Mouse (Mus musculus): ENCODE measurements around the gene Ugt1a7c.
"Not testable (repeated sequence)": the region's sequence is repeated elsewhere in the genome, so short reads cannot be mapped to it uniquely, and the experiment has no call there.

The Ugt1a7c gene

DNA sequence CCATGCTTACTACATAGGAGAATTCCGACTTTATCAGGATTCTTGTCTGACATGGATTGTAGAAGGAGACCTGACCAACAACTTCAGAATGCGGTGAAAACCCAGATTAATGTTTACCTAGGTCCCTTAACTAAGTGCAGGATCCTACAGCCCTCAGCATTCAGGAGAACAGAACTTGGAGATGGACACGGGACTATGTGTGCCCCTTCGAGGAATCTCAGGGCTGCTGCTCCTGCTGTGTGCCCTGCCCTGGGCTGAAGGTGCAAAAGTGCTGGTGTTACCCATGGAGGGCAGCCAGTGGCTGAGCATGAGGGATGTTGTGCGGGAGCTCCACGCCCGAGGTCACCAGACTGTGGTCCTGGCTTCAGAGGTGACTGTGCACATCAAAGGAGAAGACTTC lies 105.6 kb downstream of the Ugt1a7c start, which contains the start of gene Ugt1a2:
TSS of gene Ugt1a2 (plus strand) at position 146 of the 400 bp plus-strand sequence.
- no peak for DNase-seq

DNA sequence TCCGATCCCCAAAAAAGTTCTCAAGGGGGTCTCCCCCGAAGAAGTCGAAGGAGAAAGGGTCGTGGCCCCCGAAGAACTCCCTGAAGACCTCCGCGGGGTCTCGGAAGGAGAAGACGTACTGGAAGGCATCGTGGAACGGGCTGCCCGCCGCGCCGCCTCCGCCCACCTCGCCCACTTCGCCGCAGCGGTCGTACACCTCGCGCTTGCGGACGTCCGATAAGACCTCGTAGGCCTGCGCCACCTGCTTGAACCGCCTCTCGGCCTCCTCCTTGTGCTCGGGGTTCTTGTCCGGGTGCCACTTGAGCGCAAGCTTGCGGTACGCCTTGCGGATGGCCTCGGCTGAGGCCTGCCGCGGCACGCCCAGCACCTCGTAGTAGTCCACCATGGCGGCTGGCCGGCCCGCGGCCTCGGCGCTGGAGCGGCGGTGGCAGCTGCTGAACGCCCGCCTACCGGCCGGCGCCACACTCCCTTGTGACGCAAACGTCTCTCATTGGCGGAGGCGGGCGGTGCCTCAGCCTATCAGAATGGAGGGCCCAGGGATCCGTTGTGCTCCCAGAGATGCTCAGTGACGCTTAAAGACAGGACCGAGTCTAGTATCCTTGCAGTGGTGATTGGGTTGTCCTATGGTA lies 110.5 kb downstream of the Ugt1a7c start, which contains the start of gene Dnajb3:
TSS of gene Dnajb3 (minus strand) at position 489 of the 629 bp plus-strand sequence.
- DNase-seq = peak; percentile 80

DNA sequence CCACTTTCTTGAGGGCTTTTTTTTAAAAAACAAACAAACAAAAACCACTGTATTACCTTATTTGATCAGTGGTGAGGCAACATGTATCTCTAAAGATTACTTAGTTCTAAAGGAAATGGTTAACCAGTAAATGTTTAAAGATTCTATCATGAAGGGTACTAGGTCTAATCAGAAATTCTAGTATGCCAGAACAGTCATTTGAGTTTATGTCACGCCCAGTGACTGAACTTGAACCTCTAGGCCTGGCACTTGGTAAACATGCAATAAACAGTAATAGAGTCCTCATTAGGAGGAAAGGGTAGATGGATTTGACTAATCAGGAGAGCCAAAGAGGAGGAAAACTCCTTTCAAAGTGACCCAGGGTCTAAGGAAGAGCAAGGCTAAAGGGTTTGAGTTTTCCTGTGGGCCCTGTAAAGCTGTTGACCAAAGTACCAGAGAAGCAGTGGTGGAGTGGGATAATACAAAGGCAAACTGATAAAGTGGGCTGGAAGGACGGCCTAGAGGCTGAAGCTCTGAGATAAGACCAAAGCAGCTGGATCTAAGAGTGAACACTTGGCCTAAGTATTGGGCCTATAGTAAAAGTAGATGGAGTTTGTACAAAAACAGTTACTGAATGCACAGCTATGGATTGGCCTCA lies 112.1 kb downstream of the Ugt1a7c start:
- no peak for DNase-seq

DNA sequence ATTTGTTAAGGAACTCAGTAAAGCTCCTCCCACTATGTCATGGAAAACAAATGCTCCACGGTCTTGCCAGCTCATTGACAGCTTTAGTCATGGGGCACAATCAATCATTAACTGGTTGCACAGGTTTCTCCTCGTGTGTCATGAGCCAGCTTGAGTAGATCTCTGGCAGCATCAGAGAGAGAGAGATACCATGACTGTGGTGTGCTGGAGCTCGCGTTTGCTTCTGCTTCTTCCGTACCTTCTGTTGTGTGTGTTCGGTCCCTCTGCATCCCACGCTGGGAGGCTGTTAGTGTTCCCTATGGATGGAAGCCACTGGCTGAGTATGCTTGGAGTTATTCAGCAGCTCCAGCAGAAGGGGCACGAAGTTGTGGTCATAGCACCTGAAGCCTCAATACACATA lies 117.0 kb downstream of the Ugt1a7c start, which contains the start of gene Ugt1a1:
TSS of gene Ugt1a1 (plus strand) at position 148 of the 400 bp plus-strand sequence.
- no peak for DNase-seq

DNA sequence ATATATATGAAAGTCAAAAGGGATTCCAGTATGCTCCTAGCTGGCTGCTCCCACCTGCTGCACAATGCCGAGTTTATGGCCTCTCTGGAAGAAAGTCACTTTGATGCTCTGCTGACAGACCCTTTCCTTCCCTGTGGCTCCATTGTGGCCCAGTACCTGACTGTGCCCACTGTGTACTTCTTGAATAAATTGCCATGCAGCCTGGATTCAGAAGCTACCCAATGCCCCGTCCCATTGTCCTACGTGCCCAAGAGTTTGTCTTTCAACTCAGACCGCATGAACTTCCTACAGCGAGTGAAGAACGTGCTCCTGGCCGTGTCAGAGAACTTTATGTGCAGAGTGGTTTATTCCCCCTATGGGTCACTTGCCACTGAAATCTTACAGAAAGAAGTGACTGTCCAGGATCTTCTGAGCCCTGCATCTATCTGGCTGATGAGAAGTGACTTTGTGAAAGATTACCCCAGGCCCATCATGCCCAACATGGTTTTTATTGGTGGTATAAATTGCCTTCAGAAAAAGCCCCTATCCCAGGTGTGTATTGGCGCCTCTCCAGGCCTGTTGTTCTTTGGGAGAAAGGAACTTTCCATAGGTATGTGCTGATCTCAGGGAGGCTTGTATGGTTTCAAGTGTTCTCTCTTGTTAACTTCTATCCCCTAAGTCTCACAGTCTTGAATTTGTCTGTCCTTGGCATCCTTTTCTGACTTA lies 117.6 kb downstream of the Ugt1a7c start:
- DNase-seq = no peak

DNA sequence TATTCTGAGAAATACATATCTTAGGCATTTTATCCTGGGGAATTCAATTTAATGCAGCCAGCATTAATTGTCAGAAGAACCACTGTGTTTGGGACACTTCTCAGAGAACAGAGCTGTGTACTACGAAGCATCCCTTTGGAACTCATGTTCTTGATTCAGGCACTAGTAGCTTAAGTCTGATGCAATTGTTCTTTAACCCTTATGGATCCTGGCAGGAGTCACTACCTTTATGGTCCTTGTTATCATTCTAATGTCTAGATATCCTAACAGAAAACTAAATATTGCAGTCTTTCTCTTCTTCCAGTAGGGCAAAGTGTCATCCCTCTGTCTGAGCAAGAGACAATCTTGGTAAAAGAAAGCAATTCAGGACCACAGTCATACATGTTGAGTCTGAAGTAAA lies 118.2 kb downstream of the Ugt1a7c start:
- no peak for DNase-seq

DNA sequence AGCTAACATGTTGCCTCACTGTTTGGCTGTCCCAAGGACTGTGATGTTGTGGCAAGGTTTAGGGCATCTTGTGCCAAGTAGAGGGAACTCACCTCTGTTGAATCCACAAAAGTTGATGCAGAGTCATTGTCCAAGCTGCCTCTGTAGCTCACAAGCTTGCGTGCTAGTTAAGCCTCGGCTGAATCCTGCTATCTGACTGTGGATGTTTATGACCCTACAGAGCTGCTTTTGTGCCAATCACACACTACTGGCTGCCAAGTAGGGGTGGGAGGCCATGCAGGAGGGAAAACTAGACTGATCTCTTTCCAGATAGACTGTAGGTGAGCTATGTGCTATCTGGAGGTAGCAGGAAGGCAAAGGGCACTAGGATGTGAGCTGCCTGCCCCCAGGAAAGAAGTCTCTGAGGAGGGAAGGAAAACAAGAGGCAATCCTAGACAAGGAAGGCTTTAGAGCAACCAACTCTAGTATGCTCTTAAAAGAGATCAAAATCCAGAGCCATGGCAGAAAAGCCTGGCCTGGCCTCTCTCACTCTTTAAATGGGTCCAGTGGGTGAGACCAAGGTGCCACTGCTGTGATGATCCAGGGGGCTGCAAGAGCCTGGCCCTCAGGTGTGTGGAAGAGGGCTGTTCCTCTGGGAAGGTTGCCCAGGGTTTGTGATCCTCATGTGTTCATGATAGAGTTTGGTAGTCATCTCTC lies 119.1 kb downstream of the Ugt1a7c start:
- no peak for DNase-seq

DNA sequence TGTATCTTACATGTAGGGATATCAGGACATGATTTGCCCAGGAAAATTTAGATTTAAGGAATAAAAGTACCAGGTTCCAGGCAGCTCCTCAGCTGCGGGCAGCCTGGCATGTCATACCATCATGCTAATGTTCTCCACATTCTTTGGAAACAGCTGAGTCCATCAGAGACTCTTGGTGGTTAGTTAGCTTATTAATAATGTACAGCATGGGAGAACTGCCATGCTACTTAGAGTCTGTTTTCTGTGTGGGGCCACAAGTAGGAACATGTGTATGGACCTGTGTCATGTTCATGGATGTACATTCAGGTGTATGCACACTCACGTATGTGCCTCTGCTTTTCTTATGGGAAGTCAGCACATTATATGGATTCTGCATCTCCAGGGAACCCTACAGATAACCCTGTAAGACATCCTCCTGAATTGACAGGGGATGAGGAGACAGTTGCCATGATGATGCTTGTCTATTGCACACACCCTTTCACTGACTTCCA lies 119.6 kb downstream of the Ugt1a7c start:
- DNase-seq = no peak

DNA sequence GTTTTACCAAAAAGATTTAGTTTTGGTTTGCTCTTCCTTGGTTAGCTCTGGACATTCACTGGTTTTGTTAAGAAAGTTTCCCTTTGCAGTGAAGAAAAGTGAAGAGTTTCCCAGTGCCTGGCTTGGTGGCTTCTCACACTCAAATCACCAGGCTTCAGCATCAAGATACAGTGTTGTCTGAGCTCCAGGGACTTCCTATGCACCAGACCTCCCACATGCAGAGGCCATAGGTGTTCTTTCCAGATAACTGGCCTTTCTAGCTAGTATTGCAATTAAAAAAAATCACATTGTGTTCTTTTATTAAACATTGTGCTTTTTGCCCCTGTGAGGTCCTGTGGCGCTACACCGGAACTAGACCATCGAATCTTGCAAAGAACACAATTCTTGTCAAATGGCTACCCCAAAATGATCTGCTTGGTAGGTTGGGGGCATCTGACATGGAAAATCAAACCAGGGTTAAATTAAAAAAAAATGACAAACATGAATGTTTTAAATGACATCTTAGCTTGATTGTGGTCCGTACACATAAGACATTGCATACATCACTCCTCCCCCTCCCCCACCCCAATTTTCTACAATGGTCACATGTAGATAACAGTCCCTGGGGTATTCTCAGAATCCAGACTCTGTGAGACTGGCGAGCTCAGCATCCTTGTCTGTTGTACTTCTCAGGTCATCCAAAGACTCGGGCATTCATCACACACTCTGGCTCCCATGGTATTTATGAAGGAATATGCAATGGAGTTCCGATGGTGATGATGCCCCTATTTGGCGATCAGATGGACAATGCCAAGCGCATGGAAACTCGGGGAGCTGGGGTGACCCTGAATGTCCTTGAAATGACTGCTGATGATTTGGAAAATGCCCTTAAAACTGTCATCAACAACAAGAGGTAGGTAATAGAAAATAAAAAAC lies 120.9 kb downstream of the Ugt1a7c start:
- DNase-seq = no peak

DNA sequence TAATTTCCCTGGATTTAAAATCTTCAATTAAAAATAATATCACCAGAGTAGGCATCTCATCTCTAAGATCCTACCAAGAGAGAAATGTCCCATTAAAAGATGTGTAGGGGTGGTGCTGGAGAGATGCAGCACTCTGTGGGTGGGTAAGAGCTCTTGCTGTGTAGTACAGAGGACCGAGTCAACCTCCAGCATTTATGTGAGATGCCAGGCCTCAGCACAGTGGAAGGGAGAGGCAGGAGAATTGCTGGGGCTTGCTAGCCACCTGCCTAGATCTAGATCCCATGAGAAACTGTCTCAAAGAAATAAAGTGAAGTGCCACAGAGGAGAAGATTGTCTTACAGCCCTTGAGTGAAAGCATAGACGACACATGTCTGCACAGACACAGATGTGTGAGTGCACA lies 121.7 kb downstream of the Ugt1a7c start:
- no peak for DNase-seq

DNA sequence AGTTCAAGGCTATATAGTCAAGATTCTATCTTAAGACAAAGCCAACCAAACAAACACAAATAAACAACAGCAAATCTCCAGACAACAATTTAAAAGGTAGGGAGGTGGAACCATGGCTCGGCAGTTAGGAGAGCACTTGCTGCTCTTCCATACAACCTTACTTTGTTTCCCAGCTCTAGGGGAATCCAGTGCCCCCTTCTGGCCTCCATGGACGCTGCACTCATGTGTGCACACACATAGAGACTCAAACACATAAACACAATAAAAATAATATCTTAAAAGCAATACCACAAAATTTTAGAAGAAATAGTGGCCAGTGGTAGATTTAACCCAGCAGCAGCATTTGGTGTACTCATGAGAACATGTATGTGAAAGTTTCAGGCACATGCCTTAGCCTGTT lies 122.3 kb downstream of the Ugt1a7c start:
- no peak for DNase-seq

DNA sequence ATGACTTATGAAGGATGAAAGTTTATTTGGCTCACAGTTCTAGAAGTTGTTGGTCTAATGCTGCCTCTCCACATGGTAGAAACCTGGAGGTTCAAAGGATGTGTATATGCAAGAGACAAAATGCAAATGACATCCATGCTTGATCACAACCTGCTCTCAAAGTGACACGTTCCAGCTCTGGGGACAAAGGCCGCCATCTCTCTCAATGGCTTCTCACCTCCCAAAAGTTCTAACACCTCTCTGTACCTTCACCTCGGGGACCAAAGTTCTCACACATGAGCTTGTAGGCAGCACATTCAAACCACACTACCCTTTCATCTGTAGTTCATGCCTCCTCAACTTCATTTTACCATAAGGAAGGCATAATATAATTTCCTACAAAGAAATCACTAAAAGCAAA lies 122.7 kb downstream of the Ugt1a7c start:
- DNase-seq = no peak

DNA sequence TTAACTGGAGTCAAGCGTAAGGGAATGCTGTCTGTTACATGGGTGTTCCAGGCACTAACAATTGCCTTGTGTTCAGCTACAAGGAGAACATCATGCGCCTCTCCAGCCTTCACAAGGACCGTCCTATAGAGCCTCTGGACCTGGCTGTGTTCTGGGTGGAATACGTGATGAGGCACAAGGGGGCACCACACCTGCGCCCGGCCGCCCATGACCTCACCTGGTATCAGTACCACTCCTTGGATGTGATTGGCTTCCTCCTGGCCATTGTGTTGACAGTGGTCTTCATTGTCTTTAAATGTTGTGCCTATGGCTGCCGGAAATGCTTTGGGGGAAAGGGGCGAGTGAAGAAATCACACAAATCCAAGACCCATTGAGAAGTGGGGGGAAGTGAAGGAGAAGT lies 123.2 kb downstream of the Ugt1a7c start:
- DNase-seq = no peak

DNA sequence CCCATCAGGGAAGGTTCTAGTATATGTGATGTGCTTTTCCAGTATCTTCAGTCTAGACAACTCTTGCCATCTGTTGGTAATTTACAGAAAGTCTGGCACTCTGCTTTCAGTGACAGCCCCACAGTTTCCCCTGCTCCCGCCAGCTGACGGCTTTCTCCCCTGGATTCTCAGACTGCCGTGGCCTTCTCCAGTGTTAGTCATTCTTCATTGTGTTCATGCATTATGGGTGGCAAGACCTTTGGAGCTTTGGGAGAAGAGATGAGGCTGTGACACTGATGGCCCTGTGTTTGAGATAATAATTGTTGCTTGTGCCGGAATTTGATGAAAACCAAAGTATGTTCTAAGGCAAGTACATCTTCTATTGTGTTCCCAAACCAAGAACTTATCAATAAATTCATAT lies 123.7 kb downstream of the Ugt1a7c start:
- no peak for DNase-seq

DNA sequence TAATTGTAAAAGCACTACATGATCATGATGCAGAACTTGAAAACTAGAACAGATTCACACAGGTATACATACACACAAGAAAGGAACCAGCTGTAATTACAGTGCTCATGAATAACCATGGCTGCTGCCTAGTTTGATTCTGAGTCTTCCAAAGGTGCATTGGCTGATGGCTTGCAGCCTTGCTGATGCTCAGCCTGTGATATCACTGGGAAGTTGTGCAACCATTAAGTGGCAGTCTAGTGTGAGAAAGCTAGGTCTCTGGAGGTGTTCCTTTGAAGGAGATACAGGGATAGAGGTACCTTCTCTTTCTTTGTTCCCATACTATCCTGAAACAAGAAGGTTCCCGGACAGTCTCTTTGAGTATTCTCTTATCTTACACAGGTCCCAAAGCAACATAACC lies 124.2 kb downstream of the Ugt1a7c start:
- no peak for DNase-seq

DNA sequence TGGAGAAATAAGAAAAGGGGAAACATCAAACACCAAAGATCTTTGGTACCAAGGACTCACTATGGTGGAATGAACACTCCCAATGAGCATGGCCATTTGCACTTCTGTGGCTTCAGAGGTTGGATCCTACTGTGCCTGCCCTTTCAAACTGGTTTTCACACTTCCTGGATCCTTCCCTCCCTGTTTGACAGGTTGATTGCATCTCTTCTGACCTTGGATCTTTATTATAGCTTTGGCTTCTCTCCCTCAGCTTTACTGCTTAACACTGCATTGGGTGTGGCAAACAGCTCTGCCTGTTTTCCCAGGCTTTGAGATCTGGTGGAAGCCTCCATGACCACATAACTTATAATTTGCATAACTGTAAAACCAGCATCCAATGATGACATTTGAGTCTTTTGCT lies 125.5 kb downstream of the Ugt1a7c start:
- no peak for DNase-seq

DNA sequence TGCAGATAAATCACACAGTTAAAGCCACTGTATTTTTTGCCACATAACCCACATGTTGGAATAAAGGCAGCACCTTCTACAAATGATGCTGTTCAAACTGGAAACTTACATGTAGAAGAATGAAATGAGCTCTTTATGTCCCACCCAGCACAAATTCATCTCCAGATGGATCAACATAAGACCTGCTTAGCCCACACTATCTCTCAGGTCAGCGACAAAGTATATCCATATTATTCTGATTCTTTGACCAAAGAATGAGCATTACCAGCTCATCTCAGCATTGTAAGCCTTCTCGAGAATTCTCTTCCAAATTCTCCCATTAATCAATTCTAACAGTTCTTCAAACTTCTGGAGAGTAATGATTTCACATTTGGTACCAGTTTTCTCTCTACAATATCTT lies 127.4 kb downstream of the Ugt1a7c start:
- DNase-seq = no peak

DNA sequence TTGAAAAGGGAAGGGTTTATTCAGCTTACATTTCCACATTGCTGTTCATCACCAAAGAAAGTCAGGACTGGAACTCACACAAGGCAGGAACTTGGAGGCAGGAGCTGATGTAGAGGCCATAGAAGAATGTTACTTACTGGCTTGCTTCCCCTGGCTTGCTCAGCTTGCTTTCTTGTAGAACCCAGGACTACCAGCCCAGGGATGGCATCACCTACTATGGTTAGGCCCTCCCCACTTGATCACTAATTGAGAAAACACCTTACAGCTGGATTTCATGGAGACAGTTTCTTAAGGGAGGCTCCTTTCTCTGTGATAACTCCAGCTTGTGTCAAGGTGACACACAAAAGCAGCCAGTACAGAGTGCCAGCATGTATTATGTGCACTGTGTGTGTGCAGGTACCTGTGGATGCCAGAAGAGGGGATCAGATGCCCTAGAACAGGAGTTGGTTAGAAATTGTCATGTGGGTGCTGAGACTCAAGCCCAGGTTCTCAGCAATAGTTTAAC lies 128.2 kb downstream of the Ugt1a7c start:
- DNase-seq = not testable (repeated sequence)

DNA sequence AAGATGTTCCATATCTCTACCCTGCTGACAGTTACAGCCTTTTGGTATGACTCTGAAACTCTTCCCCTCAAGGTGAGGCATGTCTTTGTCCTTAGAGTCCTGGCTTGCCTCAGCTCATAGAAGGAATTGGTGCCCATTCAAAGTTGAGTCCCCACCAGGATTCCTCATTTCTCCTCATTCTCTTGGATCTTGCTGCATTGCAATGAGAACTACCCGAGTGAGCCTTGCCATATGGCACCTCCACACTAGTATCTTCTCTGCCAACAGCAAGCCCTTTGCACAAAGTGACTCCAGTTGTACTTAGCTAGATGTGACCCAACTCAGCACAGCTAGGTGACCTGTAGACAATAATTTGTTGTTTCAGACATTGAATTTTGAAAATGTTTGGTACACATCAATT lies 128.7 kb downstream of the Ugt1a7c start:
- DNase-seq = no peak

DNA sequence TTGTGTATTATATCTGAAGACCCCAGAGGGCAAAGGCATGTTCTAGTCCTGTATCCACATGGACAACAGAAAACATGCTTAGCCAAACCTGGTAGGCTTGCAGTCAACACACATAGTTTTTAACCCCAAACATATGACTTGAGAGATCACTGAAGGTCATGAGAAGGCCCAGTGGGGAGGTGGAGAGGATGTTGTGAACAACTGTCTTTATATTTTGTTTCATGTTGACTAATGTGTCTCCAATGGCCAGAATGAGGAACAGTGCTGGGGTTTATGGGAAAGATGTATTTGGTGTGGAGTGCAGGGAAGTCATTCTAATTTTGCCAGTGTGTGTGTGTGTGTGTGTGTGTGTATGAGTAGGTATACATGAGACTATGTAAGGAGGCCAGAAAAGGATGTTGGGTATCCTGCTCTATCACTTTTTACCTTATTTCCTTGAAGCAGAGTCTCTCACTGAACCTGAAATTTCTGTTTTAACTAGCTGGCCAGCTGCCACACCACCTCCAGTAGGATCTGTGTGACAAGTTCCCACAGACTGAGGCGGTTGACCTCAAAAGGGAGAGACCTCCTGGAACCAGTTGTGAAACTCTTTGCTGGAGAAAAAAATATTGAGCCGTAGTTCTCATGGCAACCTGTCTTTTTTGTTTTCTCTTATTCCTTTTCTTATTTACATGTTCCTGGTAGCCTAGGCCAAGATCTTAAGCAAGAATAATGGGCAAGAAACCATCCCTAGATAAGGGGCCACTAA lies 129.3 kb downstream of the Ugt1a7c start:
- DNase-seq = no peak

DNA sequence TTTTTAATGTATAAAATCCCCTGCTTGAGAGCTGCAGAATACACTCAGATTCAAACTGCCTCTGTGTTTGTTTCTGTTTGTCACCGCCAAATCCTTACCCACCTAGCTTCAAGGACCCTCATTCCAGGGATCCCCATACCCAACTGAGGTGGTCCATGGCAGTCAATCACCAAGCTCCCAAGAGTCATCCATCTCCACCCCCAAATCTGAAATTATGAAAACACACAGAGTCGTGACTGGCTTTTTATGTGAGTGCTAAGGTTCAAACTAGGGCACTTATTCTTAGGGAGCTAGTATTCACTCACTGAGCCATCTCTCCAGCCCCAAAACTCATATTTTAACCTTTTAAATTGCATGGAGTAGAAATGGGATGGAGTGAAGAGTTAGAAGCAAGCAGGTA lies 130.4 kb downstream of the Ugt1a7c start:
- DNase-seq = not testable (repeated sequence)

All from right cerebral cortex, postnatal 14 days (tissue).